Mouse (Mus musculus) heart, adult 18-20 months (tissue): ENCODE results near the gene Pxt1. TPM values are rescaled to one million over a fixed set of nuclear protein-coding genes. Genes with fewer than 3 reads are reported as not detected.

Source experiments
- DNase-seq, 2 experiments: peaks; one replicate each; pipeline ENCODE4 v3.0.0; 2021 to 2022; ENCODE audit warnings: mixed read lengths in 1 of 2
- total RNA-seq, 2 experiments: library from RNA; stranded (reverse); gene quantifications; 2 replicates each; pipeline ENCODE4 v1.2.3; 2021

Gene Pxt1
- total RNA-seq, 2 experiments from 2014 or later: not detected

GRCm38 (mm10) chr17:28913940-28914339, 29.7 kb downstream of the Pxt1 start:
- DNase-seq: no peak

- DNase-seq: peak in 1 of 2 experiments; percentile 56
Observed at GRCm38 (mm10) chr17:28913200-28913599, 30.4 kb downstream of the Pxt1 start.

- no peak for DNase-seq
Observed at GRCm38 (mm10) chr17:28910139-28910538, 33.5 kb downstream of the Pxt1 start.

GRCm38 (mm10) chr17:28909252-28909941, 34.2 kb downstream of the Pxt1 start:
- DNase-seq: peak in 1 of 2 experiments; percentile 68

GRCm38 (mm10) chr17:28907959-28908358, 35.7 kb downstream of the Pxt1 start:
- DNase-seq: no peak

- DNase-seq: no peak
Observed at GRCm38 (mm10) chr17:28905377-28905916, 38.2 kb downstream of the Pxt1 start.

GRCm38 (mm10) chr17:28904546-28905376, 38.9 kb downstream of the Pxt1 start:
- peak; percentile 53 to 91 for DNase-seq

- DNase-seq: no peak
Observed at GRCm38 (mm10) chr17:28901559-28901958, 42.1 kb downstream of the Pxt1 start.

- DNase-seq: no peak
Observed at GRCm38 (mm10) chr17:28899427-28899826, 44.2 kb downstream of the Pxt1 start.

GRCm38 (mm10) chr17:28898249-28898648, 45.4 kb downstream of the Pxt1 start:
- DNase-seq: no peak

- DNase-seq: no peak
Observed at GRCm38 (mm10) chr17:28897817-28898216, 45.8 kb downstream of the Pxt1 start.

- no peak for DNase-seq
Observed at GRCm38 (mm10) chr17:28896095-28896780, 47.4 kb downstream of the Pxt1 start.

- DNase-seq: no peak
Observed at GRCm38 (mm10) chr17:28895217-28895875, 48.3 kb downstream of the Pxt1 start.

- peak in 1 of 2 experiments; percentile 71 for DNase-seq
Observed at GRCm38 (mm10) chr17:28894050-28894767, 49.4 kb downstream of the Pxt1 start.

- DNase-seq: no peak
Observed at GRCm38 (mm10) chr17:28886266-28886665, 57.4 kb downstream of the Pxt1 start.

GRCm38 (mm10) chr17:28885231-28885630, 58.4 kb downstream of the Pxt1 start:
- no peak for DNase-seq

Other genes starting within 250 kb of the Pxt1 start
- under 1 TPM in 1 of 2 experiments, not detected in 1; 0.67 TPM for gene AC170998.1, start 217.8 kb downstream of the Pxt1 start, total RNA-seq
- under 1 TPM in 1 of 2 experiments, not detected in 1; 0.46 TPM for gene Mapk13, start 174.5 kb downstream of the Pxt1 start, total RNA-seq
- 10 to 100 TPM; 14.8 to 19.6 TPM for gene Brpf3, start 142.8 kb downstream of the Pxt1 start, total RNA-seq
- gene Pnpla1, start 85.4 kb downstream of the Pxt1 start, total RNA-seq: not detected
- gene 4930539E08Rik, start 28.5 kb downstream of the Pxt1 start, total RNA-seq: under 1 TPM in 1 of 2 experiments, not detected in 1; 0.08 TPM
- 10 to 100 TPM; 40.9 to 52.6 TPM for gene Kctd20, start 8.1 kb upstream of the Pxt1 start, total RNA-seq
- 10 to 100 TPM; 22.0 to 28.8 TPM for gene Stk38, start 64.2 kb upstream of the Pxt1 start, total RNA-seq
- gene Srsf3, start 88.8 kb upstream of the Pxt1 start, total RNA-seq: 10 to 100 TPM; 74.9 to 89.9 TPM
- gene Cdkn1a, start 147.1 kb upstream of the Pxt1 start, total RNA-seq: 100 to 1,000 TPM; 101 to 149 TPM
- gene Rab44, start 170.3 kb upstream of the Pxt1 start, total RNA-seq: under 1 TPM in 1 of 2 experiments, not detected in 1; 0.69 TPM